Mouse (Mus musculus) liver, embryonic 14.5 days (tissue): ENCODE results near the gene Rasgef1a. TPM values are rescaled to one million over a fixed set of nuclear protein-coding genes. Genes with fewer than 3 reads are reported as not detected.

Experiments used
- ATAC-seq: fragments of 200-750 bp; cut with Nextera tagmentation; 2 replicates; pipeline ENCODE4 v1.8.0; 2017; ENCODE audit warnings: moderate number of reproducible peaks, mild to moderate bottlenecking, moderate library complexity; ENCODE audit not compliant: insufficient read depth
- DNase-seq, 3 experiments: peaks; one replicate each; pipeline ENCODE4 v3.0.0-alpha.2; 2012 to 2013; ENCODE audit warnings: low read depth in 3 of 3, low spot score in 3 of 3
- H3K27ac ChIP-seq: fragments of 300-500 bp; sonication (generic); 2 replicates; pipeline ENCODE4 v1.5.1; 2014; ENCODE audit warnings: moderate library complexity, mild to moderate bottlenecking, control low read depth, inconsistent platforms
- H3K27me3 ChIP-seq: fragments of 300-500 bp; sonication (generic); 2 replicates; pipeline ENCODE4 v1.6.1; 2014; ENCODE audit warnings: mild to moderate bottlenecking, low read length, moderate library complexity; ENCODE audit not compliant: control insufficient read depth, insufficient read depth
- H3K36me3 ChIP-seq: fragments of 300-500 bp; sonication (generic); replicated peaks from 2 replicates; pipeline ENCODE4 v1.6.1; 2014; ENCODE audit warnings: low read depth; ENCODE audit not compliant: control insufficient read depth, insufficient read depth
- H3K4me1 ChIP-seq, 2 experiments: fragments of 200-500 bp in 1 of 2; fragments of 300-500 bp in 1 of 2; sonication (generic) in 1 of 2; replicated peaks; 2 replicates each; pipeline ENCODE4 v1.6.1; 2012 to 2014; ENCODE audit warnings: antibody characterized with exemption in 1 of 2, inconsistent platforms in 1 of 2, low read length in 1 of 2; ENCODE audit not compliant: control insufficient read depth in 2 of 2, insufficient read depth in 2 of 2
- H3K4me2 ChIP-seq: fragments of 300-500 bp; sonication (generic); 2 replicates; pipeline ENCODE4 v1.6.1; 2014; ENCODE audit warnings: low read depth, mild to moderate bottlenecking, control low read depth, moderate library complexity
- H3K4me3 ChIP-seq, 2 experiments: fragments of 200-500 bp in 1 of 2; fragments of 300-500 bp in 1 of 2; sonication (generic) in 1 of 2; 2 replicates each; pipeline ENCODE4 v1.5.1; 2012 to 2014; ENCODE audit warnings: low read depth in 2 of 2, low read length in 2 of 2, mild to moderate bottlenecking in 2 of 2, control low read depth in 1 of 2, inconsistent platforms in 1 of 2, moderate library complexity in 1 of 2; ENCODE audit not compliant: insufficient read depth in 1 of 2
- H3K9ac ChIP-seq: fragments of 300-500 bp; sonication (generic); replicated peaks from 2 replicates; pipeline ENCODE4 v1.6.1; 2014; ENCODE audit warnings: mild to moderate bottlenecking, control low read depth, moderate library complexity
- H3K9me3 ChIP-seq: fragments of 300-500 bp; sonication (generic); 2 replicates; pipeline ENCODE4 v1.6.1; 2016; ENCODE audit warnings: low read length, mixed read lengths; ENCODE audit not compliant: control insufficient read depth
- CTCF ChIP-seq: IDR thresholded peaks from 2 replicates; pipeline ENCODE4 v1.5.1; 2016; ENCODE audit warnings: antibody characterized with exemption, low read depth, control low read depth
- EP300 ChIP-seq: IDR thresholded peaks from 2 replicates; pipeline ENCODE4 v1.6.1; 2016; ENCODE audit warnings: antibody characterized with exemption, low read depth
- WGBS: fragments of 180-500 bp; shearing (Covaris S2); extraction: QIAGEN DNeasy Blood & Tissue Kit; methylation state at CpG from one replicate; pipeline ENCODE4 v1.1.7; 2014; ENCODE audit not compliant: insufficient replicate concordance; 5-methylcytosine and 5-hydroxymethylcytosine counted together
- polyA plus RNA-seq, 2 experiments: library from polyadenylated mRNA; depleted of rRNA in 1 of 2; stranded (reverse) in 1 of 2; unstranded in 1 of 2; fragments of >200 nt; fragmentation: Nextera tagmentation in 1 of 2; extraction: Ambion mirVana in 1 of 2; gene quantifications; 2 replicates each; pipeline versions ENCODE4 v1.2.1 to v1.2.3; 2012 to 2014

The Rasgef1a gene
- polyA plus RNA-seq, 2 experiments: 0.04 TPM; not detected in 1

DNA sequence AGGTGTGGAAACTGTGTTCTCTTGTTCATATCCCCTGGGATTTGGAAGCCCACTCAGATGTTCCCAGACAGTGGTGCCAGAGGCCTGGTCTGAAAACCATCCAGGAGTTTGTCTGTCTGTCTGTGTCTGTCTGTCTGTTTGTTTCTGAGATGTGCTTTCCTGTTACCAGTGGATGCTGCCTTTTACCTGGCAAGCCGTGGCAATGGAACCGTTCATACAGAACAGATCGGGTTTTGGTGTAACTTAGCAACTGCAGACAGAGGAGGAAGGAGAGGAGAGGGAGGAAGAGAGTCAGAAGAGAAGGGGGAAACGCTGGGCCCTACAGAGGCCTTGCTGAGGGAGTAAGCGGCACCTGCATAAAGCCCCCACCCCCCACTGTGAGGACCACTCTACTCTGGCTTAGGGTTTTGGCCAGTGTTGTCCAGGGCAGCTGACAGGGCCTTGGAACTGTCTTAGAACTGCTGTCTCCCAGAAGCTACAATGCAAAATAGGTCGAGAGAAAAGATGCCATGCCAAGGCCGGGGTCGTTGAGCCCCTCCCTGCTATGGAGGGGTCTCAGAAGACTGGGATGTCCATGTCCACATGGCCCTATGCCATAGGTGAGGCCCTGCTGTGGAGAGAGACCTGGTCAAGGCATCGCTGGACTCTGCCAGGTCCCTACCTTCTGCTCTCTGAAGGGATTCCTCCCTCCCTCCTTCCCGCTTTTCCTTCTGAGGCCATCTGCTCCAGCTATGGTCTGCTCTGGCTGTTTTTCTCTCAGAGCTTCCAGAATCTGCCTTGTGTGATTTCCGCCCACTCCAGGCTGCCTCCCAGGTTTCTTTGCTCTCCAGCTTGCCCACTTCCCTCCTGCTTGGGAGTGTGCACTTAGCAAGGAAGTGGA, 2.0 kb downstream of the Rasgef1a start:
- H3K27ac ChIP-seq: no peak overlapping the region
- H3K4me1 ChIP-seq: no peaks in the 10 kb centered on the region
- TF ChIP-seq CTCF (no peak), EP300 (no peak)
- no peaks in the 10 kb centered on the region for H3K36me3 ChIP-seq
- H3K9ac ChIP-seq: no peak overlapping the region
- no peak for DNase-seq
- H3K4me3 ChIP-seq: no peak overlapping the region
- no peak overlapping the region for H3K4me2 ChIP-seq
- no peaks in the 10 kb centered on the region for H3K9me3 ChIP-seq
- H3K27me3 ChIP-seq: peaks cover 26% of the 10 kb centered on the region
- no peak for ATAC-seq
- 55% methylated on average over 11 of the region's 11 CpGs for WGBS

DNA sequence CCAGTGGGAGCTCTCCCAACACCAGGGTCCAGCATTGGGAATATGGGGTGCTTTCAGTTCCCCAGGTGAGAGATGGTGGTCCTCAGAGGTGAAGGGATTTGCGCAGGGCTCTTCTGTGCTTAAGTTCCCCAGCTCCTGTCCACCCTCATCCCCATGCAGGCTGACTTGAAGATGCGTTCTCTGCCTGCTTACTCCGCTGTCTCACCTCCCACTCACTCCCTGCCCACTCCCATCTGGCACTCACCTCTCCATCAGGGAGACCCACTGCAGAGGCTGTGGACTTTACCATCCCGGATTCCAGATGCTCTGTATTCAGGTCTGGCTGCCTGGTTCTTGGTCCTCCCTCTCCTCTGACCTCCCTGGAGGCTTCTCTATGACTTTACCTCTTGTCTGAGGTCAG, 3.6 kb downstream of the Rasgef1a start:
- H3K9ac ChIP-seq: no peak overlapping the region
- H3K27ac ChIP-seq: no peak overlapping the region
- no peaks in the 10 kb centered on the region for H3K36me3 ChIP-seq
- 54% methylated on average over 4 of the region's 4 CpGs for WGBS
- ATAC-seq: no peak
- H3K4me2 ChIP-seq: no peak overlapping the region
- H3K27me3 ChIP-seq: peaks cover 22% of the 10 kb centered on the region
- H3K4me1 ChIP-seq: no peaks in the 10 kb centered on the region
- DNase-seq: no peak
- H3K4me3 ChIP-seq: no peak overlapping the region
- no peak for TF ChIP-seq EP300
- no peak for TF ChIP-seq CTCF
- H3K9me3 ChIP-seq: no peaks in the 10 kb centered on the region

DNA sequence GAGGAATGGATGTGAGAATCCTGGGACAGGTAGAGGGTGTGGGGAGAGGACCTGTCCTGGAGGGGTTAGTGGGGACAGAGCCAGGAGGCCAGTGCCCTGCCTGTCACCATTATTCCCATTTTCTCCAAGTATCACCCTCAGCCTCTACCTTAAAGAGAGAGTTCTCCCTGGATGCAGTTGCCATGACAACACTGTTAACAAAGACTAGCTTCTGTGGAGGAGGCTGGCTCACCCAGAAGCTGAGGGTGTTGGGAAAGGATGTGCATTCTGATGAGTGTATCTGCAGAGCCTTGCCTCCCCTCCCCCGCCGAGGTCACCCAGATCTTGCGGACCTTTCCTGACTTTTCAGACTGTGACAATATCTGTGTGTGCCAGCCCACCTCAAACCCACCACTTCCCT, 4.7 kb downstream of the Rasgef1a start:
- DNase-seq (no peak), ATAC-seq (no peak)
- Histone ChIP-seq H3K27ac (no peak overlapping the region), H3K36me3 (no peaks in the 10 kb centered on the region), H3K9ac (no peak overlapping the region), H3K27me3 (peaks cover 14% of the 10 kb centered on the region), H3K4me1 (no peaks in the 10 kb centered on the region), H3K4me3 (no peak overlapping the region), H3K9me3 (no peaks in the 10 kb centered on the region), H3K4me2 (no peak overlapping the region)
- 50% methylated on average over 3 of the region's 3 CpGs for WGBS
- TF ChIP-seq CTCF (no peak), EP300 (no peak)

DNA sequence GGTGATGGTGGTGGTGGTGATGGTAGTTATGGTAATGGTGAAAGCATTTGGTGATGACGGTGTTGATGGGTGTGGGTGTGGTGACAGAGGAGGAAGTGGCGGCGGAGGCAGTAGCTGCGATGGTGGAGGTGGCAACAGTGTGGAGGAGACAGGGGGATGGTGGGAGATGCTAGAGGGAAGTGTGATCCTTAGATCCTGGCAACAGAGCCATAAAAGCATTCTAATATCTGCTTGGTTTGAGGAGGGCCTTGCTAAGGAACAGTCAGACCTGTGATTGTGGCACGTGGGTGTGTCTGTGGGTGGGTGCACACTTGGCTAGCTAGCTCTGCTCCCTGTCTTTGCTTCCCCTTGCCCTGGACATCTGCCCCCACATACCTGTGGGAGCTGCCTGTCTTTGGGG, 7.4 kb downstream of the Rasgef1a start:
- H3K4me3 ChIP-seq: no peak overlapping the region
- TF ChIP-seq EP300: no peak
- TF ChIP-seq CTCF: no peak
- no peak for ATAC-seq
- H3K4me1 ChIP-seq: no peaks in the 10 kb centered on the region
- DNase-seq: no peak
- H3K36me3 ChIP-seq: no peaks in the 10 kb centered on the region
- WGBS: 11% methylated on average over 5 of the region's 5 CpGs
- no peaks in the 10 kb centered on the region for H3K9me3 ChIP-seq
- no peak overlapping the region for H3K4me2 ChIP-seq
- H3K27me3 ChIP-seq: no peaks in the 10 kb centered on the region
- H3K27ac ChIP-seq: no peak overlapping the region
- no peak overlapping the region for H3K9ac ChIP-seq

DNA sequence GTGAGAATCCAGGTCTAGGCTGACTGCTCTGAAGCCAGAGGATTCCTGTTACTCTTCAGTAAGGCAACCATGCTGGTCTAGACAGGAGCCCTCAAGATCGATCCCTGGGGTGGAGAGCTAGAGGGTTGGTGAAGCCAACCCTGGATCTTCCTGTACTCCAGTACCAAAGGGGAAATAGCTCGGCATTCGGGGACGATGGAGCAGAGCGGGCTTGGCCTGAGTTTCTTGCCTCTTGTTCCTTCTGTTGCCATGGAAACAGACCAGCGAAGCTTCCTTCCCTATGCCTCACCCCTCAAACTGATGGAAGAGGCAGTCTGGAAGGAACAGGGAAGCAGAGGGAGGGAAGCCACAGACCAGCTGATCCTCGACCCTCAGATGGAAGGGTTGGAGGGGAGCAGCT, 8.3 kb downstream of the Rasgef1a start:
- 21% methylated on average over 7 of the region's 7 CpGs for WGBS

More for the DNA sequence above, 8.3 kb downstream of the Rasgef1a start:
- no peak for DNase-seq
- Histone ChIP-seq H3K27ac (no peak overlapping the region), H3K4me3 (no peak overlapping the region), H3K9me3 (no peaks in the 10 kb centered on the region), H3K4me1 (no peaks in the 10 kb centered on the region), H3K27me3 (no peaks in the 10 kb centered on the region), H3K36me3 (no peaks in the 10 kb centered on the region), H3K4me2 (no peak overlapping the region), H3K9ac (no peak overlapping the region)
- no peak for ATAC-seq
- TF ChIP-seq EP300 (no peak), CTCF (no peak)
